Mouse (Mus musculus): Measurements from ENCODE around the gene Cdrt4.

The Cdrt4 gene

DNA sequence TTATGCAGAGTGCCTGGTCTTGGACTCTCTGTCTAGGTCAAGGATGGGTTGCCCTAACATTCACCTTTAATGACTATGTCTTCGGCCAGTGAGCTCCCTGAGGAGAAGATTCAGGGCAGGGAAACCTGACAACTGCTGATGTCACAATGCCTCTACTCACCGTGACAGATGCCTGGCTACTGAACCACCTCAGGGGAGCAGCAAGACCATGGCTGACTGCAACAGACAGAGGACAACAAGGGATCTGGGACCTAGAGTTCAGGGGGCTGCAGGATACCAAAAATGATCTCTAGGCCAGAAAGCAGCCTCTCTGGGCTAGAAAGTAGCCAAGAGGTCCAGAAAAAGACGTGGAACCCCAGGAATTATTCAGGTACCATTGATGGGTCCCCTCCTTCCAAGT, at the start of gene Cdrt4:
Gene Cdrt4, plus strand, starts transcription at position 182 of the 400 bp plus-strand sequence.
- DNase-seq (ENCODE audit: low spot score in 2 of 2), result no peak

DNA sequence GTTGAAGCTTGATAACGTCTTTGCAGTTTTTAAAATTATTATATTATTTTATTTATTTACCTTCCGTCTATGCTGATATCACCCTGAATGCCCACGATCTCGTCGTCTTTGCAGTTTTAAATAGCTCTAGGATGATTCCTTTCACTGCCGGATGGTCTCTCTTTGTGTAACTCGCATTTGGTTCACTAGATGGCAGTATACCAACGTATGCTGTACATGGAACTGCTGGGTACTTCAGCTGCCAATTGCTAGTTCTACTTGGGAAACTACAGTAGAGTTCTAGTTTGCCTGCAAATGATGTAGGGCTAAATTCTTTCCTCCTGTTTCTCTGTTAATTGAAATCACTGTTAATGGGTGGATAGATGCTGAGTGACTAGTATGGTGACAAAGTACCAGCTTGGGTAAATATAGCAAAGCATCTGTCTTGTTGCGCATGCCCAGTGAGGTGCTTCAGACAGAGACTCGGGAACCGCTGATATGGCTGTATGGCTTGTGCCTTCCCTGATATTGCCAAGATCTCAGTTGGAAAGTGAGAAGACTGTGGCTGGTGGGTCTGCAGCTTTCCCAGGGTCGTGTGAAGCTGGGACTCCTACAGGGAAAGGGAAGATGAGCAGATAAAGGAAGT, 49.2 kb upstream of the Cdrt4 start:
- DNase-seq (ENCODE audit: low spot score in 2 of 2), result peak; percentile 23 to 24

- DNase-seq (ENCODE audit: low spot score in 2 of 2), result peak in 1 of 2 experiments; percentile 19
Observed at GRCm38 (mm10) chr11:62903871-62904495, 47.0 kb upstream of the Cdrt4 start.

DNA sequence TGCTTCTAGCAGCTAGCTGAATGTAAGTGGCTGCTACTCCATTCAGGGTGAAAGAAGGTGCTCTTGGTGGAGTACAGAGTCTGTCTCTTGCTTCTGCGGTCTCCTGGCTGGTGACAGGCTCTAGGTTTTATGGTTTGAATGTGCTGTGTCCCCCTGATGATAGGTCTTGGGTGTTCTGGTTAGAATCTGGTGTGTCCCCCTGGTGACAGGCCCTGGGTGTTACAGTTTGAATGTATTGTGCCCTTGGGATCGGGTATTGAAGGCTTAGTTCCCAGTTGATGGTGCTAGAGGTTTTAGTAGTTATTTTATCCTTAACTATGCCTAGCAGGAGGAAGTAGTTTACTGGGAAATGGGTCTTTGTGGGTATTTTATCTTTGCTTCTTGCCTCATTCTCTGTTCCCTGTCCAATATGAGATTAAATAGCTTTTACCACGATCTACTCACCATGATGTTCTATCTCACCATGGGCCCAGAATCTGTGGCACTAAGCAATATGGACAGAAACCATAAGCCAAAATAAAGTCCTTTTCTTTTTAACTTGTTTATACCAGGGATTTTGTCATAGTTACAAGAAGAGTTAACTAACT, 41.2 kb upstream of the Cdrt4 start:
- DNase-seq (ENCODE audit: low spot score in 2 of 2), result no peak

- no peak for DNase-seq (ENCODE audit: low spot score in 2 of 2)
Observed at GRCm38 (mm10) chr11:62911362-62911761, 39.6 kb upstream of the Cdrt4 start.

- no peak for DNase-seq (ENCODE audit: low spot score in 2 of 2)
Observed at GRCm38 (mm10) chr11:62913141-62913540, 37.9 kb upstream of the Cdrt4 start.

- no peak for DNase-seq (ENCODE audit: low spot score in 2 of 2)
Observed at GRCm38 (mm10) chr11:62914532-62914931, 36.5 kb upstream of the Cdrt4 start.

DNA sequence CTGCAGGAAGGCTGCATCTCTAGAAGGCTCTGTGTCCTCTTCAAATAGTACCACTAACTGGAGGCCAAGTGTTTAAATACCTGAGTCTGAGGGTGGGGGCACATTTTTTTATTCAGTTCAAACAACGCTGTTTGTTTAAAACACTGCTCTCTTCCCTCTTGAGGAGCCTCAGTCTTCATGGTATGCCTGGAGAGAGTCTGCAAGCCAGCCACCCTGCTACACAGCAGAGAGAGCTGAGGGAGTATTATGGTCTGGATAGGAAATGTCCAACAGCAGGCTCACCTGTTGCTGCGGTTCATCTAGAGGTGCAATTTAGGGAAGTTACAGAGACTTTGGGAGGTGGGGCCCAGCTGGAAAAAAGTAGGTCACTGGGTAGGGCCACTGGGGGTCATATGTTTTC, 35.5 kb upstream of the Cdrt4 start:
- no peak for DNase-seq (ENCODE audit: low spot score in 2 of 2)

- no peak for DNase-seq (ENCODE audit: low spot score in 2 of 2)
Observed at GRCm38 (mm10) chr11:62916765-62917164, 34.2 kb upstream of the Cdrt4 start.

- no peak for DNase-seq (ENCODE audit: low spot score in 2 of 2)
Observed at GRCm38 (mm10) chr11:62919946-62920742, 30.8 kb upstream of the Cdrt4 start.

DNA sequence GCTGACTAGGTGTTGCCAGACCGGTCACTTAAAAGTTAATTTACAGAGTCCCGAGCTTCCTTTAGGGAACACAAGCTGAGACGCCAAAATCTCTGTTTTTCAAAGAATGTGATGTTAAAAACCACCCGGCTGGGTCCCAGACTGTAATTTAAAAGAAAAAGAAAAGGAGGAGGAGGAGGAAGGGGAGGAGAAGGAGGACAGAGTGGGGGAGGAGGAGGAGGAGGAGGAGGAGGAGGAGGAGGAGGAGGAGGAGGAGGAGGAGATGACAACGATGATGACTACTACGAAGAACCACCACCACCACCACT, 30.3 kb upstream of the Cdrt4 start:
- DNase-seq (ENCODE audit: low spot score in 2 of 2), result no peak

GRCm38 (mm10) chr11:62921052-62921977, 29.7 kb upstream of the Cdrt4 start:
- DNase-seq (ENCODE audit: low spot score in 2 of 2), result peak; percentile 87 to 93

DNA sequence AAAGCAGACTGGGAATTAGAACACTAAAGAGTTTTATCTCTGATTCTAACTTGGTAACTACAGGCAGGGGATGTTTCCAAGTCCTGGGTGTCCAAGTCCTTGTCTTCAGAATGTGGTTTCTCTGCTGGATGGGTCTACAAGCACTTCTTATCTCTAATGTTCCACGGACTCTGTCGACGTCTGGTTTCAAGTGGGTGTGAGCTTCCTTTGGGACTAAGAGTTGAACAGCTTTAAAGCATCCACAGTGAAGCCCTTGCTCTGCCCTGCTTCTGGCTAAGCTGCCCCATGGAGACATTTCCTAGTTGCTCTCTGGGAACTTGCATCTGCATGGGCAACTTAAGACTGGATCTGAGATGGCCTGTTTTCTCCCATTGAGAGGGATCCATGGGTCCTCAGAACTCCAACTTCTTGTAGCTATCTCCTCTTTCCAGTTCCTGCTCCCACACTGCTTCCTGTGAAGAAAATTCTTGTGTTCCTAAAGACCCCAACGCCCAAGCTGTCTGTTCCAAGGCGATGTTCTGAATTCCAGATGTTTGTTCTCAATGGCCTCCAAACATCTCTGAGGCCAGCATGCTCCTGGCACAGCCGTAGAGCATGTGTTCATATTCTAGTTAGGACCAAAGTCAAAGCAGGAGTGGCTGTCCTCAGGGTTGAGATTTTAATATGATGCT, 26.8 kb upstream of the Cdrt4 start:
- peak in 1 of 2 experiments; percentile 46 for DNase-seq (ENCODE audit: low spot score in 2 of 2)

DNA sequence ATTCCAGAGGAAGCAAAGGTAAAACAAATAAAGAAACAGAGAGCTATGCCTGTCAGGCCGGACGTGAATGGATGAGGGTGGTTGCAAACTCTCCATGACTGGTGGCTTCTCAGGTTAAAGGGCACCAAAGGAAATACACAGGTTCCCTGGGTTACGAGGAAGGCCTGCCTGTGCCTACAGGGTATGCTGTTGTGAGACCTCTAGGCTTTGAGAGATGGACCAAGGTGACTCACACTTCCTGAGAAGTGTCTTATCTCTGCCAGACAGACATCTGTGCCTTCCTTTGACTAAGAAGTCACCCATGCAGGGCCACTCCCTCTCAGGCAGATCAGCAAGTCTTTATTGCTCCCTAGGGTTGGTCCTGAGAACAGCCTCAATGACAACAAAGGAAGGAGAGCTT, 21.2 kb upstream of the Cdrt4 start:
- DNase-seq (ENCODE audit: low spot score in 2 of 2), result no peak

- DNase-seq (ENCODE audit: low spot score in 2 of 2), result no peak
Observed at GRCm38 (mm10) chr11:62930574-62930973, 20.4 kb upstream of the Cdrt4 start.

DNA sequence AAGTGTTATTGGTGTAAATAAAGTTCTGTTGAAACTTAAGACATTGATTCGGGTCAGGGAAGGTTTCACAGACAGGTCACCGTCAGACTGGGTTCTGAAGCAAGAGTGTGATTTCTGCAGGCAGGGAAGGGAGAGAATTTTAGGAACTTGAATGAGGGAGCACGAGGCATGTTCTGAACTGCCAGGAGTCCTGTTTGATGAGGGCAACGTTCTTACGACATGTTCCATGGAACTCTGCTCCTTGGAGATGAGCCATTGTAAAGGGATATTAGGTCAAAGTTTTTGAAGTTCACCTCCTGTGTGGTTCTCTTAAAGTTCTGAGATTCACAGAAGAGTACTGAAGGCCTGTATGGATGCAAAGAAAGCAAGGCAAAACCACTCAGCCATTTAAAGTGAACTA, 19.9 kb upstream of the Cdrt4 start:
- DNase-seq (ENCODE audit: low spot score in 2 of 2), result peak in 1 of 2 experiments; percentile 17

- DNase-seq (ENCODE audit: low spot score in 2 of 2), result no peak
Observed at GRCm38 (mm10) chr11:62933099-62933498, 17.9 kb upstream of the Cdrt4 start.

DNA sequence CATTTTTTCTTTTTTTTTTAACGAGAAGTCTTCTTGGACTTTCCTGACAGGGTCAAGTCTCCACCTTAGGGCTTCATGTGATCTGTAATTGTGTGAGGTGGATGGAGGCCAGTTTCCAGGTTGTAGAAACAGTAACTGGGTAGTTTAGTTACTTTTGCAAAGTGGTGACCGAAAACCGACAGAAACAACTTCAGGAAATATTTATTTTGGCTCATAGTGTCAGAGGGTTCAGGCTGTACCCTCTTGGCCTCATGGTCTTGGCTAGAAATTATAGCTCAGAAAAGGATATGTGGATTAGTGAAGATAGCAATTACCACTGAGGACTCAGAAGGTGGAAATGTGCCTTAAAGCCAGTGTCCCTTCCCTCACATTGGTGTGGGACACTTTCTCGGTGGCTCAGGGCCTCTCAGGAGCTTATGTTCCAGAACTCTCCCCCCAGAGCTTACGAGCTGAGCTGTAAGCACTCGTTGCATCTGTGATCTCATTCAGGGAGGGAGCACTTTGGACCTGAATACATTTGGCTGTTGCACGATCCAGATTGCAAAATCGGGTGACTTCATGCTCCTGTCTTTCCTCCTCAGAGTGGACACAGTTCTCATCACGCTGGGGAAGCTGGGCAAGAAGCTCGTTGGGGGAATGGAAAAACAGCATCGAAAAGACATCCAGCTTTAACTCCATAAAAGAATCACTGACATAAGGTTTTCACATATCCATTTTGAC, 16.0 kb upstream of the Cdrt4 start:
- peak in 1 of 2 experiments; percentile 59 for DNase-seq (ENCODE audit: low spot score in 2 of 2)

DNA sequence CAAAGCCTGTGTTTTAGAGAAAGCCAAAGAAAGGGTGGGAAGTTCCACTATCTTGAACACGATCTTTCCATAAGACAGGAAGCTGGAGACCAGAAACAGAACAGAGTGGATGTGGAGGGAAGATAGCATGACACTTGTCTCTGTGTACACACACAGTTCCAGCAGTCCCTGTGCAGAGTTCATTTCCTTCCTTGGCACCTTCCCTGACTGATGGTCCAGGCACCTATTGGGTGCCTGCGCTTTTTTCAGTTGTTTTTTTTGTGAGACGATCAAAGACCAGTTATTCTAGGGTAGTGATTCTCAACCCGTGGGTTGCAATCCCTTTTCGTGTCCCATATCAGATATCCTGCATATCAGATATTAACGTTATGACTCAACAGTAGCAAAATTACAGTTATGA, 13.0 kb upstream of the Cdrt4 start:
- DNase-seq (ENCODE audit: low spot score in 2 of 2), result no peak

DNA sequence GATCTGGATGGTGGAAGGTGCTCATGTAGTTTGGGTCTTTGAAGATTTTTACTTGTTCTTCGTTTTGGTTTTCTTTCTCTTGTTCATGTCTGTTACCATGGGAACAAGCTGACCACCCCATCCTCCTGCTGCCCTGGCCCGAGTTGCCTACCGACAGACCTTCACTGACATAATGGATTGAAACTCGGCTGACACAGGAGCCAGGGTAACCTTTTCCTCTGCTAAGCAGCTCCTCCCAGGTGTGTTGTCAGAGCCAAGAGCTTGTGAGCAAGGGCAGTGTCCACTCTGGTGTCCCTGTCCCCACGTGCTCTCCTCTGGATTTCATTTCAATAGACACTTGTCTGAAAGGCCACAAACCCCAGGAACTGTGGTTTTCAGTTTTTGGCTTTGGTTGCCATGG, 12.1 kb upstream of the Cdrt4 start:
- DNase-seq (ENCODE audit: low spot score in 2 of 2), result no peak
